Mouse (Mus musculus): ENCODE data around the gene Casr.

- TF ChIP-seq CTCF (IDR thresholded peaks at IDR 0.05; ENCODE audit: extremely low read depth, insufficient read depth, low read length) (no peak), POLR2A (IDR thresholded peaks at IDR 0.05; ENCODE audit: extremely low read depth, insufficient read depth, low read length) (no peak)
These were observed 55.1 kb downstream of the Casr start for GRCm38 (mm10) chr16:36506827-36507226.

Data from cortical plate, adult 2 months (tissue).